Mouse (Mus musculus): ENCODE data around the gene Gprasp2. TPM values are rescaled to one million over a fixed set of nuclear protein-coding genes. Genes with fewer than 3 reads are reported as not detected.
"Not testable (repeated sequence)": the region's sequence is repeated elsewhere in the genome, so short reads cannot be mapped to it uniquely, and the experiment has no call there.

Gprasp2 gene
- polyA plus RNA-seq, 1 experiment from 2014 or later: 19.9 TPM

DNA sequence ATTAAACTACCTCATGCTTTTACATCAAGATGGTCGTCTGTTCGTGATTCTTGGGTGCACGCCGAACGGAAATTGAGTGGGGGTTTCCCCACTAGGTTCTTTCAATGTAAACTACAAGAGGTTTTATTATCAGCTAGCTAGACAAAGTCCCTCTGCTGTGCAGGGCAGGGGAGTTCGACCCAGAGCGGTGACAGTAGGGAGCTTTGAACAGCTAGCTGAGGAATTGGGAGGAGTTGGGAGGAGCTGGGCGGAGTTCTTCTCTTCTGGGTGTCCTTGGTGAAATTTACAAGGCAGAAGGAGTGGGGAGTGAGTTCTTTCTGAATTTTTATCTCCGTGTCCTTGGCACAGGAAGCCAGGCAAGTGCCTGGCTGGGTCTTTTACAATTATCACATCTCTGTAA is 28.0 kb downstream of the Gprasp2 start:
- H3K27me3 ChIP-seq (ENCODE audit: insufficient read depth, poor library complexity, severe bottlenecking); H3K27ac ChIP-seq; H3K4me3 ChIP-seq; H3K9me3 ChIP-seq; H3K36me3 ChIP-seq; H3K4me1 ChIP-seq; DNase-seq (ENCODE audit: low spot score): not testable (repeated sequence)
- 76% methylated on average over 9 of the region's 9 CpGs for WGBS

GRCm38 (mm10) chrX:135876679-135877078 is 37.8 kb downstream of the Gprasp2 start:
- Histone ChIP-seq H3K9me3 (no peaks in the 10 kb centered on the region), H3K4me3 (no peak overlapping the region), H3K27ac (no peak overlapping the region), H3K27me3 (ENCODE audit: insufficient read depth, poor library complexity, severe bottlenecking) (no peaks in the 10 kb centered on the region), H3K36me3 (no peaks in the 10 kb centered on the region), H3K4me1 (no peaks in the 10 kb centered on the region)
- WGBS: 70% methylated on average over 1 of the region's 1 CpGs
- no peak for DNase-seq (ENCODE audit: low spot score)

GRCm38 (mm10) chrX:135879626-135880025 is 40.8 kb downstream of the Gprasp2 start:
- H3K4me3 ChIP-seq: no peak overlapping the region
- no peaks in the 10 kb centered on the region for H3K4me1 ChIP-seq
- H3K27me3 ChIP-seq (ENCODE audit: insufficient read depth, poor library complexity, severe bottlenecking): no peaks in the 10 kb centered on the region
- no peaks in the 10 kb centered on the region for H3K9me3 ChIP-seq
- no peak overlapping the region for H3K27ac ChIP-seq
- H3K36me3 ChIP-seq: no peaks in the 10 kb centered on the region
- no peak for DNase-seq (ENCODE audit: low spot score)
- 95% methylated on average over 1 of the region's 1 CpGs for WGBS

GRCm38 (mm10) chrX:135885411-135886233 is 46.8 kb downstream of the Gprasp2 start:
- no peaks in the 10 kb centered on the region for H3K9me3 ChIP-seq
- WGBS: 17% methylated on average over 41 of the region's 41 CpGs
- DNase-seq (ENCODE audit: low spot score): peak; percentile 88
- no peaks in the 10 kb centered on the region for H3K27me3 ChIP-seq (ENCODE audit: insufficient read depth, poor library complexity, severe bottlenecking)
- peak overlapping the region; percentile 73 for H3K4me3 ChIP-seq
- H3K4me1 ChIP-seq: no peaks in the 10 kb centered on the region
- peak overlapping the region; percentile 90 for H3K27ac ChIP-seq
- H3K36me3 ChIP-seq: peaks cover 26% of the 10 kb centered on the region; the same call in 1 of the 2 replicates

DNA sequence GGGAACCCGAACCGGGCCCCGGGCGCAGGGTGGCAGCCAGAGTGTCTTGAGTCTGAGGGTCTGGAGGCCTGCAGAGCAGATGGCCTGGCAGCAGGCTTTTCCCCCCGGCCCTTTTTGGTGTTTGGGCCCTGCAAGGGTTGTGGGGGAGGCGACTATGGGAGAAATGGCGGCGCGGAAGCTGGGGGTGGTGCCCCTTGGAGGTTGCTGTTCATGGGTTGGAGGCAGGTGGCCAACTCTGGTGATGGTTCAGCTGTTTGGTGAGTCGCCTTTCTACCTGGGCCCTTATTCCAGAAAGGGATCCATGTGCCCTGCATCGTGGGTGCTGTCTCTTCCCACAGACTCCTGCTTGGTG is 47.4 kb downstream of the Gprasp2 start:
- H3K27ac ChIP-seq: peak overlapping the region; percentile 90
- WGBS: 8% methylated on average over 11 of the region's 11 CpGs
- DNase-seq (ENCODE audit: low spot score): peak; percentile 74
- no peaks in the 10 kb centered on the region for H3K4me1 ChIP-seq
- peak overlapping the region; percentile 73 for H3K4me3 ChIP-seq
- no peaks in the 10 kb centered on the region for H3K27me3 ChIP-seq (ENCODE audit: insufficient read depth, poor library complexity, severe bottlenecking)
- peaks cover 26% of the 10 kb centered on the region; the same call in 1 of the 2 replicates for H3K36me3 ChIP-seq
- no peaks in the 10 kb centered on the region for H3K9me3 ChIP-seq

Other genes with a start within 250 kb of the Gprasp2 start
- 0.25 and 0.38 TPM in 2 replicates for gene Nxf7, start 240.3 kb upstream of the Gprasp2 start, polyA plus RNA-seq (2016; fragmentation: Nextera tagmentation; extraction: Ambion mirVana)
- gene Prame, start 211.3 kb upstream of the Gprasp2 start, polyA plus RNA-seq (2016; fragmentation: Nextera tagmentation; extraction: Ambion mirVana): not detected in 2 replicates
- gene Tcp11x2, start 145.2 kb upstream of the Gprasp2 start, polyA plus RNA-seq (2016; fragmentation: Nextera tagmentation; extraction: Ambion mirVana): not detected in 2 replicates
- not detected in 2 replicates for gene Tmsb15a, start 113.8 kb upstream of the Gprasp2 start, polyA plus RNA-seq (2016; fragmentation: Nextera tagmentation; extraction: Ambion mirVana)
- gene Armcx5, start 96.3 kb upstream of the Gprasp2 start, polyA plus RNA-seq (2016; fragmentation: Nextera tagmentation; extraction: Ambion mirVana): 8.7 and 11.0 TPM in 2 replicates
- 40.7 TPM in 2 replicates for gene Gprasp1, start 96.3 kb upstream of the Gprasp2 start, polyA plus RNA-seq (2016; fragmentation: Nextera tagmentation; extraction: Ambion mirVana)
- gene Bhlhb9, start 41.4 kb upstream of the Gprasp2 start, polyA plus RNA-seq (2016; fragmentation: Nextera tagmentation; extraction: Ambion mirVana): 61.1 and 67.1 TPM in 2 replicates
- 92.5 and 109 TPM in 2 replicates for gene Arxes2, start 154.8 kb downstream of the Gprasp2 start, polyA plus RNA-seq (2016; fragmentation: Nextera tagmentation; extraction: Ambion mirVana)
- gene Arxes1, start 194.3 kb downstream of the Gprasp2 start, polyA plus RNA-seq (2016; fragmentation: Nextera tagmentation; extraction: Ambion mirVana): 32.3 and 46.8 TPM in 2 replicates
- 83.6 and 197 TPM in 2 replicates for gene Bex2, start 229.2 kb downstream of the Gprasp2 start, polyA plus RNA-seq (2016; fragmentation: Nextera tagmentation; extraction: Ambion mirVana)
- gene Nxf3, start 246.2 kb downstream of the Gprasp2 start, polyA plus RNA-seq (2016; fragmentation: Nextera tagmentation; extraction: Ambion mirVana): 0.39 and 0.43 TPM in 2 replicates